Mouse (Mus musculus) cerebellum, postnatal 10 days (tissue): Measurements from ENCODE around the gene Uxs1.
A peak's percentile ranks its signal among the peaks of the same experiment; 100 is the strongest.

Experiments
- DNase-seq, 2 experiments: peaks; one replicate each; pipeline ENCODE4 v3.0.0; 2021; ENCODE audit warnings: mixed read lengths in 2 of 2

The Uxs1 gene

GRCm38 (mm10) chr1:43789765-43790164, 37.8 kb downstream of the Uxs1 start:
- DNase-seq: no peak

- DNase-seq: no peak
Measured at GRCm38 (mm10) chr1:43786711-43787110, 40.9 kb downstream of the Uxs1 start.

GRCm38 (mm10) chr1:43785316-43785715, 42.3 kb downstream of the Uxs1 start:
- no peak for DNase-seq

GRCm38 (mm10) chr1:43783186-43783585, 44.4 kb downstream of the Uxs1 start:
- no peak for DNase-seq

- no peak for DNase-seq
Measured at GRCm38 (mm10) chr1:43782680-43783079, 44.9 kb downstream of the Uxs1 start.

- DNase-seq: no peak
Measured at GRCm38 (mm10) chr1:43781672-43782071, 45.9 kb downstream of the Uxs1 start.

- no peak for DNase-seq
Measured at GRCm38 (mm10) chr1:43781195-43781594, 46.4 kb downstream of the Uxs1 start.

- peak; percentile 69 to 81 for DNase-seq
Measured at GRCm38 (mm10) chr1:43776106-43776505, 51.5 kb downstream of the Uxs1 start.

GRCm38 (mm10) chr1:43774126-43774525, 53.5 kb downstream of the Uxs1 start:
- peak; percentile 56 to 57 for DNase-seq

- no peak for DNase-seq
Measured at GRCm38 (mm10) chr1:43772694-43773093, 54.9 kb downstream of the Uxs1 start.

GRCm38 (mm10) chr1:43770032-43770431, 57.6 kb downstream of the Uxs1 start:
- DNase-seq: no peak

- no peak for DNase-seq
Measured at GRCm38 (mm10) chr1:43769348-43769747, 58.3 kb downstream of the Uxs1 start.

- DNase-seq: no peak
Measured at GRCm38 (mm10) chr1:43768385-43768990, 59.1 kb downstream of the Uxs1 start.

- no peak for DNase-seq
Measured at GRCm38 (mm10) chr1:43766328-43766727, 61.3 kb downstream of the Uxs1 start.

- no peak for DNase-seq
Measured at GRCm38 (mm10) chr1:43764481-43764880, 63.1 kb downstream of the Uxs1 start.

GRCm38 (mm10) chr1:43760085-43760484, 67.5 kb downstream of the Uxs1 start:
- no peak for DNase-seq

- peak; percentile 77 to 78 for DNase-seq
Measured at GRCm38 (mm10) chr1:43754448-43755312, 72.9 kb downstream of the Uxs1 start.

- DNase-seq: peak in 1 of 2 experiments; percentile 16
Measured at GRCm38 (mm10) chr1:43738519-43738894, 89.1 kb downstream of the Uxs1 start.

- peak; percentile 84 to 91 for DNase-seq
Measured at GRCm38 (mm10) chr1:43737812-43738518, 89.6 kb downstream of the Uxs1 start.

GRCm38 (mm10) chr1:43732657-43733056, 94.9 kb downstream of the Uxs1 start:
- DNase-seq: no peak

GRCm38 (mm10) chr1:43732100-43732499, 95.5 kb downstream of the Uxs1 start:
- no peak for DNase-seq

GRCm38 (mm10) chr1:43730491-43730924, 97.1 kb downstream of the Uxs1 start, which contains the start of gene 1500015O10Rik:
TSS of gene 1500015O10Rik (plus strand) at chr1:43730602.
- DNase-seq: peak; percentile 93 to 96

- no peak for DNase-seq
Measured at GRCm38 (mm10) chr1:43722459-43722858, 105.1 kb downstream of the Uxs1 start.
